Mouse (Mus musculus) embryonic facial prominence, embryonic 13.5 days (tissue): ENCODE data around the gene Zfp266. TPM values are rescaled to one million over a fixed set of nuclear protein-coding genes. Genes with fewer than 3 reads are reported as not detected.

Source experiments
- ATAC-seq: fragments of 200-750 bp; cut with Nextera tagmentation; 2 replicates; pipeline ENCODE4 v1.8.0; 2017; ENCODE audit warnings: low read depth; ENCODE audit not compliant: insufficient number of reproducible peaks, insufficient read depth, low FRiP score, low TSS enrichment
- H3K27ac ChIP-seq: fragments of 300-500 bp; sonication (generic); 2 replicates; pipeline ENCODE4 v1.5.1; 2015; ENCODE audit warnings: moderate library complexity, mild to moderate bottlenecking, inconsistent platforms
- H3K27me3 ChIP-seq: fragments of 300-500 bp; sonication (generic); 2 replicates; pipeline ENCODE4 v1.6.1; 2015; ENCODE audit warnings: mild to moderate bottlenecking, inconsistent platforms
- H3K36me3 ChIP-seq: fragments of 300-500 bp; sonication (generic); 2 replicates; pipeline ENCODE4 v1.6.1; 2015; ENCODE audit warnings: mild to moderate bottlenecking, inconsistent platforms
- H3K4me1 ChIP-seq: fragments of 300-500 bp; sonication (generic); 2 replicates; pipeline ENCODE4 v1.6.1; 2015; ENCODE audit warnings: inconsistent platforms
- H3K4me2 ChIP-seq: fragments of 300-500 bp; sonication (generic); 2 replicates; pipeline ENCODE4 v1.6.1; 2015; ENCODE audit warnings: moderate library complexity, mild to moderate bottlenecking, inconsistent platforms
- H3K4me3 ChIP-seq: fragments of 300-500 bp; sonication (generic); 2 replicates; pipeline ENCODE4 v1.5.1; 2015; ENCODE audit warnings: mild to moderate bottlenecking, inconsistent platforms
- H3K9ac ChIP-seq: fragments of 300-500 bp; sonication (generic); 2 replicates; pipeline ENCODE4 v1.6.1; 2015; ENCODE audit warnings: mild to moderate bottlenecking, inconsistent platforms
- H3K9me3 ChIP-seq: fragments of 300-500 bp; sonication (generic); 2 replicates; pipeline ENCODE4 v1.6.1; 2016; ENCODE audit warnings: inconsistent platforms
- WGBS: fragments of 180-500 bp; shearing (Covaris S2); methylation state at CpG from one replicate; pipeline ENCODE4 v1.1.7; 2015; ENCODE audit warnings: mixed read lengths; 5-methylcytosine and 5-hydroxymethylcytosine counted together
- polyA plus RNA-seq: library from polyadenylated mRNA; unstranded; fragments of >200 nt; fragmentation: Nextera tagmentation; extraction: Ambion mirVana; gene quantifications from 2 replicates; pipeline ENCODE4 v1.2.1, GENCODE M21; 2015

The Zfp266 gene
- polyA plus RNA-seq, 1 experiment from 2014 or later: 148 TPM

DNA sequence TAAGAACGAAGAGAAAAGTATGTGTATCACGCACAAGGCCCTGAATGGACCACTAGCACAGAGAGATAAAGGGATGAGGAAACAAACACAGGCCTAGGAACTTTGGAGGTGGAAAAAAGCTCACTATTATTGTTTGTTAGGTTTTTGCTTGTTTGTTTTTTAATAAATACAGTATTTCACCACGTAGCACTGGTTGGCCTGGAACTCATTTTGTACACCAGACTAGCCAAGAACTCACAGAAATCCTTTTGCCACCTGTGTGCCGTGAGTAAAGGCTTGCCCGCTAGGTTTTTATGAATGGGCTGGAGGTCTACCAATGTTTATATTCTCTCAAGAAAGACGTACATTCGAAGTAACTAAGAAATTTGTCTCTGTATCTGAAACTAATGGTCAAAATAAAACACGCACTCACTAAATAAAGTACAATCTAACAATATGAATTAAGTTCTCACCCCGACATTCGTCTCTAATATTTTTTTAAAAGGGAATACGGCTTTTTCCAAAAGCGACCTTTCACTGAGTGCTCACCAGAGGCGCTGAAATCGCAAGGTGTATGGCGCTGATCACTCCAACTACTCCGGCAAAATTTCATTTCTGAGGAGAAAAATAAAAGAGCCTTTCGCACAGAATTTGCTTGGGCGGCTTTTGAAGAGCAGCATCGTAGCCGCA is 29.2 kb downstream of the Zfp266 start:
- H3K9me3 ChIP-seq: no peaks in the 10 kb centered on the region
- H3K27me3 ChIP-seq: no peaks in the 10 kb centered on the region
- H3K4me1 ChIP-seq: peaks cover 27% of the 10 kb centered on the region
- no peak for ATAC-seq
- peak overlapping the region; percentile 78 for H3K4me2 ChIP-seq
- peaks cover 20% of the 10 kb centered on the region for H3K36me3 ChIP-seq
- peak overlapping the region; percentile 93 for H3K9ac ChIP-seq
- peak overlapping the region; percentile 98 for H3K27ac ChIP-seq
- peak overlapping the region; percentile 86 for H3K4me3 ChIP-seq
- 11% methylated on average over 20 of the region's 20 CpGs for whole genome bisulfite sequencing

DNA sequence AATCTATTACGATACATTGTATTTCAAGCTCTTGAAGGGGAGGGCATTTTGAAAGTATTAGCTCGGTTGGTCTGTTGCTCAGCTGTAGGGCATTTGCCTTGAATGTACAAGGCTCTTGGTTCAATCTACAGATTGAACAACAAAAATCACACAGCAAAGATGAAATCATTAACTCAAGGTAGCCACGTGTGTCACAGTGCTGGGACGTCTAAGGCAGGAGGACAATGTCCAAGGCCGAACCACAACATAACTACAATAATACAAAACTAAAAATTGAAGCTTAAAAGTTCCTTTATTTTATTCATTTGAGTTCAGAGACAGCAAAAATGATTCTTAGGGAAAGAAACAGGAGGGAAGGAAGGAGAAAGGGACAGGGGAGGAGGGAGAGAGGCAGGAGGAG is 31.7 kb downstream of the Zfp266 start:
- Histone ChIP-seq H3K4me3 (no peak overlapping the region), H3K4me1 (peaks cover 27% of the 10 kb centered on the region), H3K36me3 (peaks cover 23% of the 10 kb centered on the region), H3K9ac (no peak overlapping the region), H3K27ac (no peak overlapping the region), H3K9me3 (no peaks in the 10 kb centered on the region), H3K4me2 (no peak overlapping the region), H3K27me3 (no peaks in the 10 kb centered on the region)
- ATAC-seq: no peak
- WGBS: 88% methylated on average over 5 of the region's 5 CpGs

DNA sequence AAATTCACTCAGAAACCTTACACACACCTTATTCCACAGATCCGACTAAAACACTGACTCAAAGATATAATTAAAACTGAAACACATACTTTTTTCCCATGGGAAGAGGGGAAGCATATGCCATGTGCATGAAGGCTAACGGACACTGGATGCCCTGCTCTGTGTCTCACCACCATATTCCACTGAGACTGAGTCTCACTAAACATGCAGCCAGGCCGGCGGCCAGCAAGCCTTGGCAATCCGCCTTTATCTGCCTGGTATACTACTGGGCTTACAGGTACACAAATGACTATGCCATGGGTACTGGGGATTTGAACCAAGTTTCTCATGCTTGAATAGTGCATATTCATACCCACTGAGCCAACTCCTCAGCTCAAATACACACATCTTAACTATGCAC is 41.8 kb downstream of the Zfp266 start:
- no peaks in the 10 kb centered on the region for H3K4me1 ChIP-seq
- no peak overlapping the region for H3K27ac ChIP-seq
- WGBS: 91% methylated on average over 5 of the region's 5 CpGs
- no peak for ATAC-seq
- no peaks in the 10 kb centered on the region for H3K27me3 ChIP-seq
- no peak overlapping the region for H3K4me2 ChIP-seq
- no peaks in the 10 kb centered on the region for H3K9me3 ChIP-seq
- no peak overlapping the region for H3K4me3 ChIP-seq
- H3K9ac ChIP-seq: no peak overlapping the region
- peaks cover 75% of the 10 kb centered on the region for H3K36me3 ChIP-seq

DNA sequence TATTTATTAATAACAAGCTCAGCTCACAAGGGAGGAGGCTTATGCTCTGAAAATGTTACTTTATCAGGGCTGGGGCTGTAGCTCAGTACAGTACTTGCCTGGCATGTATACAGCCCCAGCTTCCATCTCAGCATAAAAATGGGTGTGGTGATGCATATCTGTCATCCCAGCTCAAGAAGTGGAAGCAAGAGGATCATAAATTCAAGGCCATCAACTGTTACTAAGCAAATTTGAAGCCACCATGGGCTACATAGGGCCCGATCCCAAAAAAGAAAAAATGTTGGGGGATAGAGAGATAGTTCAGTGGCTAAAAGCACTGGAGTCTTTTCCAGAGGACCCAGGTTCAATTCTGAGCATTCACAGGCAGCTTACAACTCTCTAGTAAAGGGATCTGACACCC is 44.6 kb downstream of the Zfp266 start:
- no peak overlapping the region for H3K9ac ChIP-seq
- WGBS: 92% methylated on average over 1 of the region's 1 CpGs

DNA sequence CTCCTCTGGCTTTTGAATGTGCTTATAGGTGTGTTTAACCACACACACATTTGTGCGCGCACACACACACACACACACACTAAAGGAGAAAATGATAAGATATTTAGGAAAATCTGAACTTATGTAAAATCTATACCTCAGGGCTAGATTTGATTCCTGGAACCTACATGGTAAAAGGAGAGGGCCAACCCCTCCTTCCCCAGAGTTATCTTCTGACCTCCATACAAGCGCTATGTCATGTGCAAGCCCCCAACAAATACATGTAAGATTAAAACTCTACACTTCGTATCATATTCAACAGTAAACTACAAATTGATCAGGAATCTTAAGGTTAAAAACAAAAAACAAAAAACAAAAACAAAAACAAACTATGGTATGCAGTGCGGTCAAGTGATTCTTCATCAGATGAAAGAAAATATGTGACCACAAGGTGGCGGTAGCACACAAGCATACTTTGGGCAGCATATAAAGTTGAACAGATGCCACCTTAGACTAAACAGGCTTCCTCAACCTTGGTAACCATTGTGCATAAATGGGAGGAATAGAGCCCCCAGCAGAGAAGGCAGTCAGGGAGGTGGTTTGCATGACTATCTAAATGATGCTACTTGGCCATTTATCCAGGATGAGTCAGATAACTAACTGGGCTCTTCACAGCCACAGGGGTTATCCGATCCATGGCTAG is 54.3 kb downstream of the Zfp266 start:
- Histone ChIP-seq H3K9ac (no peak overlapping the region), H3K9me3 (peaks cover 21% of the 10 kb centered on the region), H3K36me3 (peaks cover 34% of the 10 kb centered on the region), H3K4me1 (no peaks in the 10 kb centered on the region), H3K4me2 (no peak overlapping the region), H3K27ac (no peak overlapping the region), H3K4me3 (no peak overlapping the region), H3K27me3 (peaks cover 3% of the 10 kb centered on the region; the same call in 1 of the 2 replicates)
- no peak for ATAC-seq
- 56% methylated on average over 7 of the region's 7 CpGs for WGBS

More for the DNA sequence above, 44.6 kb downstream of the Zfp266 start:
- Histone ChIP-seq H3K4me3 (no peak overlapping the region), H3K4me2 (no peak overlapping the region), H3K4me1 (no peaks in the 10 kb centered on the region), H3K36me3 (peaks cover 76% of the 10 kb centered on the region), H3K9me3 (no peaks in the 10 kb centered on the region), H3K27me3 (no peaks in the 10 kb centered on the region), H3K27ac (no peak overlapping the region)
- ATAC-seq: no peak

DNA sequence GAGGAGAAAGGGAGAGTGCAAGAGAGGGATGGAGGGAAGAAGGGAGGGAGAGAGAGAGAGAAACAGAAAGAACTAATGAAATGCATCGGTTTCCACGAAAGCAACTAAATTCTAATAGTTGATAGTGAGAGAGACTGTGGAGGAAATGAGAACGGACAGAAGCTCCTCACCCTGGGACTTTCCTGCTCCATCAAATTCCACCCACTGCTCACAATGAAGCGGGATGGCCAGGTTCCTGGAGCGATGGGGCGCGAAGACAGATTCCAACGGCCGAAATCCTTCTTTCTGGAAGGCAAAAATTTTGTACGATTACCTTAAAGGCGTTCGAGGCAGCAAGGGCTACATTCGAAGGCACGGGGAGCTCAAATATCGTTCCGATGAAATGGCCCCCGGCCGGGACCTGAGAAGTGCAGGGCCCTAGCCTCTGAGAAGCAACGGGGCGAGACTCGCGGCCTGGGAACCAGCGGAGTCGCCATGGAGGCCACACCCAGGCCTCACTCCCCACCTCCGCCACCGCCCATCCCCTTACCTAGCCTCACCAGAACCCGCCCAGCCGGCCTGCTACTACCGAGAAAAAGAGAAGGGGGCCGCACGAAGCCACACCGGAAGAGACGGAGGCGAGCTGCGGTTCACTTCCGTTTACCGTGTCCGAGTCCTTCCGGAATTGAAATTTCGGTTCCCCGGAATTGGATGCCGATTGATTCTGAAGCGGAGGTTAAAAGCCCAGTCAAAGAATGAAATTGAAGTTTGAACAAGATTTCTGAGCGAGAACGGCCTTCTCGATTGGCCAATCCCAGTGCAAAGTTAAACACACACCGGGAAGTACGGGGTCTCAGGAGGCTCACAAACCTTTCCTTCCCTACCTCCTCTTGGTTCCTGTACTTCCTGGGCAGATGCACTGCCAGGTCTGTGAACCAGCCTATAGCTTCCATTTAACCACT is 61.6 kb downstream of the Zfp266 start, which contains the start of gene Zfp26:
TSS of gene Zfp26 (minus strand) at position 786 of the 941 bp plus-strand sequence.
- H3K9ac ChIP-seq: peak within 1 kb of the TSS; percentile 94
- peak within 1 kb of the TSS; percentile 80 for H3K4me3 ChIP-seq
- peak; percentile 85 for ATAC-seq
- peak within 1 kb of the TSS; percentile 86 for H3K4me2 ChIP-seq
- H3K27me3 ChIP-seq: no peaks in the 10 kb centered on the region
- H3K4me1 ChIP-seq: peaks cover 12% of the 10 kb centered on the region
- H3K36me3 ChIP-seq: peaks cover 29% of the 10 kb centered on the region
- H3K27ac ChIP-seq: peak within 1 kb of the TSS; percentile 94
- WGBS: under 1% methylated on average over 48 of the region's 48 CpGs
- no peaks in the 10 kb centered on the region for H3K9me3 ChIP-seq

DNA sequence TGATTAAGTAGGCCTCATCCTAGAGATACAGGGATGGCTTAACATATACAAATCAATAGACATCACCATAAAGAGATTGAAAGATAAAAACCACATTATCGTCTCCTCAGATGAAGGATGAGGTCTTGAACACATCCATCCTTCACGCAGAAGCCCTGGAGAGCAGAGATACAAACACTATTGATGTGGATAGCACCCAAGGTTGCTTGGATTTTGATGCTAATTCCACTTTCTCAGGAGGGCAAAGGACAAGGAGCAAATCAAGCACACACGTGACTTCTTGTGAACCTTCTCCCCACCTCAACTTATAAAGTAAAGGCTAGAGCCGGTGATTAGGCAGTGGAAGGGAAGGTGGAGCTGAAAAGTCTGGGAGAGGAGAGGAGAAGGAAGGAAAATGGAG is 67.6 kb downstream of the Zfp266 start:
- H3K4me1 ChIP-seq: peaks cover 8% of the 10 kb centered on the region
- no peak overlapping the region for H3K4me3 ChIP-seq
- H3K27ac ChIP-seq: no peak overlapping the region
- no peaks in the 10 kb centered on the region for H3K27me3 ChIP-seq
- peaks cover 2% of the 10 kb centered on the region; the same call in 1 of the 2 replicates for H3K9me3 ChIP-seq
- no peak overlapping the region for H3K9ac ChIP-seq
- H3K4me2 ChIP-seq: no peak overlapping the region
- ATAC-seq: no peak
- H3K36me3 ChIP-seq: peaks cover 65% of the 10 kb centered on the region
- WGBS: 92% methylated on average over 4 of the region's 4 CpGs

DNA sequence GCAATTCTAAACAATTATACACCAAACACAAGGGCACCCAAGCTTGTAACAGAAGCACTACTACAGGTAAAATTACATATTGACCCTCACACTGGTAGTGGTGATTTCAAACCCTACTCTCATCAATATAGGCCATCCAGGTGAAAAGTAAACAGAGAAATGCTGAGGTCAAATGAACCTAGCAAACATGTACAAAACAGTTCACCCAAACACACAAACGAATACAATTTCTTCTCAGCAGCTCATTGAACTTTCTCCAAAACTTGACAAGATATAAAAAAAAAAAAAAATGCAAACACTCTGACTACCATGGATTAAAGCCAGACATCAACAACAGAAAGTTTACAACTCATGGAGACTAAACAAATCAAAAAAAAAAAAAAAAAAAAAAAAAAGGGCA is 69.7 kb downstream of the Zfp266 start:
- H3K4me2 ChIP-seq: no peak overlapping the region
- H3K9ac ChIP-seq: no peak overlapping the region
- H3K36me3 ChIP-seq: peaks cover 64% of the 10 kb centered on the region
- no peak overlapping the region for H3K4me3 ChIP-seq
- no peak overlapping the region for H3K27ac ChIP-seq
- ATAC-seq: no peak
- H3K9me3 ChIP-seq: peaks cover 2% of the 10 kb centered on the region; the same call in 1 of the 2 replicates
- H3K27me3 ChIP-seq: no peaks in the 10 kb centered on the region
- no peaks in the 10 kb centered on the region for H3K4me1 ChIP-seq
- 92% methylated on average over 1 of the region's 1 CpGs for WGBS

Other genes starting within 250 kb of the Zfp266 start
- not detected in 2 replicates for gene Olfr39, start 239.1 kb downstream of the Zfp266 start, polyA plus RNA-seq
- gene Olfr873, start 222.9 kb downstream of the Zfp266 start, polyA plus RNA-seq: 0.10 TPM in 1 of 2 replicates, not detected in the other
- gene Olfr18, start 185.3 kb downstream of the Zfp266 start, polyA plus RNA-seq: not detected in 2 replicates
- gene Zfp560, start 136.2 kb downstream of the Zfp266 start, polyA plus RNA-seq: 33.3 and 37.6 TPM in 2 replicates
- 18.2 and 18.7 TPM in 2 replicates for gene Zfp26, start 61.3 kb downstream of the Zfp266 start, polyA plus RNA-seq
- gene Zfp426, start 28.7 kb downstream of the Zfp266 start, polyA plus RNA-seq: 23.5 and 23.9 TPM in 2 replicates
- 27.1 and 31.2 TPM in 2 replicates for gene Zfp846, start 59.9 kb upstream of the Zfp266 start, polyA plus RNA-seq
- gene Ubl5, start 121.5 kb upstream of the Zfp266 start, polyA plus RNA-seq: 394 and 448 TPM in 2 replicates
- 15.5 and 17.7 TPM in 2 replicates for gene Fbxl12, start 123.3 kb upstream of the Zfp266 start, polyA plus RNA-seq
- 48.3 and 52.3 TPM in 2 replicates for gene Pin1, start 130.7 kb upstream of the Zfp266 start, polyA plus RNA-seq
- gene Olfm2, start 224.9 kb upstream of the Zfp266 start, polyA plus RNA-seq: 15.9 and 16.3 TPM in 2 replicates